Mouse (Mus musculus): Measurements from ENCODE around the gene Omg.

Omg gene

GRCm38 (mm10) chr11:79515798-79516197 is 11.9 kb upstream of the Omg start:
- DNase-seq (ENCODE audit: low read depth, low spot score) = no peak

GRCm38 (mm10) chr11:79515331-79515730 is 11.4 kb upstream of the Omg start:
- DNase-seq (ENCODE audit: low read depth, low spot score) = no peak

GRCm38 (mm10) chr11:79511970-79512369 is 8.1 kb upstream of the Omg start:
- DNase-seq (ENCODE audit: low read depth, low spot score) = no peak

- no peak for DNase-seq (ENCODE audit: low read depth, low spot score)
Observed at GRCm38 (mm10) chr11:79504506-79504905, 622 bp upstream of the Omg start.

DNA sequence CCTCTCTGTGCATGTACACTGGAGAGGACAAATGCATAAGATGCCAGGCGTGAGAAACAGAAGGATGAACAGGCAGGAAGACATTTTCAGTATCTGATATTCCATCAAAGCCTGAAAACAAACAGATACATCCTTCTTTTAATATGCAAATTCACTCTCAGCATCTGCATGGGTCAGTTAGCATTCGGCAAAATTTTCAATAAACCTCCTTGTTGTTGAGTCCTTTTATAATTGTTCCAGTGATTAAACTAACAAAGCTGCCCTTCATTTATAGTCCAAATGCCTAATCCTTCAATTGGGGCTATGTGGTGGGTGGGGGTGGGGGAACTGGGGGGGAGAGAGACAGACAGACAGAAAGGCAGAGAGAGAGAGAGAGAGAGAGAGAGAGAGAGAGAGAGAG is 967 bp downstream of the Omg start:
- DNase-seq (ENCODE audit: low read depth, low spot score) = no peak

DNA sequence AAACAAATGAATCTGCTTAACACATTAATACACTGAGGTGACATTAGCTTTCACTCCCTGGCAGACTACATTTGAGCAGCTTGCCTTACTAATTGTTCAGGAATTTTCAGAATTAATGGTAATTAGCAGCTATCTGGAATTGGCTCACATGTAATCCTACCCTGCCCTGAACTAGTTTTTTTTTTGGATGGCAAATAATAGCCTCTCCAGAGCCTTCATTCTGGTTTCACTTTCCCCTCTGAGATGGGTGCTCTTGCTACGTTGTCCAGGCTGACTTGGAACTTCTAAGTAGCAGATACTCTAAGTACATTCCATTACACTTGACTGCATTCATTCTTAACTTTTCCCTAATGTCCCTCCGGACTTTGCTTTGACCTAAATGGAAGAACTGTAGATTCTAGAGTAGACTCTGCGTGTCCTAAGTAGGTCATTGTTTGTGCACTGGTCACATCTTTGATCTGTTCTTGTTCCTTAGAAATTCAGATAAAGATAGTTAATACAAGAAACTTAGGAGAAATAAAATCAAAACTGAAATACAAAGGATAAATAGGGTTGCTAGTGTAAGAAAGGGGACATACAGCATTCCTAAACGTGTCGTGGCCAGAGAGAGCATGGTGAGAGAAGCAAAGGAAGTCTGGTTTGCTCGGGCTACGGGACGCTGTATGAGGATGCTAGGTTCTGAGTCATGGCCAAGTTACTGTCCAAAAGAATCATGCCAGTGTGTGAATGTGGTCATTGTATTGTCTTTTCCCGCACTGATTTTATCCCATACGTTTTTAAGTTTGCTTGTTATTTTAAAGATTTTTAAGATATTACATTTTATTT is 8.7 kb downstream of the Omg start:
- no peak for DNase-seq (ENCODE audit: low read depth, low spot score)

DNA sequence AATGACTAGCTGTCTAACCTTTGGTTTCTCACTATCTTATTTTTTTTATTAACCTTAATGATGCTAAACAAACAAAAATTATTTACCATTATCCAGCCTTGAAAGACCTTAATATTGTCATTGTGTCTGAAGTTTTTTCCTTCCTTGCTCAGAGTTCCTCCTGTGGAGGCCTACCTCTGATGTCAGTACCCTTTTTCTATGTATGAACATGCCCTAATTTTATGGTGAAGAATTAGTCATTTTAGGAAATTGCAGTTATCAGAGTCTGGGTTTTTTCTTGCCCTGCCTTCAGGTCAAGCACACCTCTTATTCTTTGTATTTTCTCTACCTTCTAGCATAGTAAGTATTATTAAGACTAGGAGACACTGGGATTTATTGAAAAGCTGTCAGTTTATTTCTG is 19.2 kb downstream of the Omg start:
- DNase-seq (ENCODE audit: low read depth, low spot score) = no peak

- DNase-seq (ENCODE audit: low read depth, low spot score) = no peak
Observed at GRCm38 (mm10) chr11:79483876-79484528, 19.9 kb downstream of the Omg start.

DNA sequence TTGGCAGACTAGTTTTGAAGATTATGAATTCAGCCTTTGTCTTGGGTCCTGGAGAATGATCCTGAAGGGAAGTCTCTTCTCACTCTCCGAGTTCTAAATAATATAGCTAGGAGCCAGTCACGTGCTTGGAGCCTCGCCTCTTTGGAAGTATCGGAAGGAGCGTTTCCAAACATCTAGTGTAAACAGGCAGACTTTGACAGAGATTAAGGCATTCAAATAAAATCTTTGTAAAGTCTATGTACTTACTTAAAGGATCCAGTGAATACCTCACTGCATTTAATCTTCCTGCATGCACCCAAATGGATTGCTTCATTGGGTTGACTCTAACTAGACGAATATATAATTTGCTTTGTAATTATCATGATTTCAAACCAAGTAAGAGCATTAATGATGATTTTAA is 20.5 kb downstream of the Omg start:
- DNase-seq (ENCODE audit: low read depth, low spot score) = no peak

- no peak for DNase-seq (ENCODE audit: low read depth, low spot score)
Observed at GRCm38 (mm10) chr11:79468097-79468496, 35.8 kb downstream of the Omg start.

- DNase-seq (ENCODE audit: low read depth, low spot score) = no peak
Observed at GRCm38 (mm10) chr11:79460756-79461450, 43.0 kb downstream of the Omg start.

GRCm38 (mm10) chr11:79459846-79460245 is 44.0 kb downstream of the Omg start:
- DNase-seq (ENCODE audit: low read depth, low spot score) = no peak

DNA sequence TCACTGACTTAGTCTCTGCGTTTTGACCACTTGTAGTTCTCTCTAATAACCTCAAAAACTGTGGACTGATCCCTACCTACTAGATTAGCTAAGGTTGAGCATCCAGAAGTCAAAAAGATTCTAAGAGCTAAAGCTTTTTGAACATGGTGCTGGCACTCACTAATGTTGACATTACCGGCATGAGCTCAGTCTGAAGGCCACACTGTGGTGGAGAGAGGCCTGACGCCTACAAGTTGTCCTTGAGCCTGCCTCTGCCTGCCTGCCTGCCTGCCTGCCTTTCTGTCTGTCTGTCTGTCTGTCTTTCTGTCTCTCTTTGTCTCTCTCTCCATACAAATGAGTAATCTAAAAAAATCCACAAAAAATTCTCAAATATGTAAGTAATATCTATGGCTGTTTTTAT is 46.0 kb downstream of the Omg start:
- no peak for DNase-seq (ENCODE audit: low read depth, low spot score)

GRCm38 (mm10) chr11:79452966-79453365 is 50.9 kb downstream of the Omg start:
- no peak for DNase-seq (ENCODE audit: low read depth, low spot score)
